Comparison of ENCODE assay signal across 8 mouse cellular contexts in genomic region chr5:125107011-125107651, GRCm38 (mm10).
DNase-seq lines count a peak whose midpoint lies in the region; ATAC-seq and TF ChIP-seq lines count a peak whose summit lies in the region.

No protein-coding gene starts in this region.

- H3K9ac ChIP-seq in midbrain, embryonic 14.5 days (replicated peaks; ENCODE audit: low read length): no peak overlapping the region
- no peak overlapping the region for H3K9ac ChIP-seq in midbrain, embryonic 13.5 days (replicated peaks)
- no peak overlapping the region for H3K9ac ChIP-seq in liver, embryonic 13.5 days

- no peak for TF ChIP-seq POLR2A in embryonic fibroblast, embryonic 13.5 days (IDR thresholded peaks at IDR 0.05; ENCODE audit: low read depth, low read length)

- peaks cover 42% of the 10 kb centered on the region for H3K36me3 ChIP-seq in midbrain, embryonic 14.5 days (ENCODE audit: control insufficient read depth, insufficient read depth, low read length)
- peaks cover 44% of the 10 kb centered on the region for H3K36me3 ChIP-seq in midbrain, embryonic 13.5 days
- peaks cover 45% of the 10 kb centered on the region for H3K36me3 ChIP-seq in liver, embryonic 13.5 days

- H3K27me3 ChIP-seq in midbrain, embryonic 14.5 days (ENCODE audit: control insufficient read depth, insufficient read depth, low read length): no peaks in the 10 kb centered on the region
- H3K27me3 ChIP-seq in midbrain, embryonic 13.5 days: no peaks in the 10 kb centered on the region
- H3K27me3 ChIP-seq in liver, embryonic 13.5 days: no peaks in the 10 kb centered on the region

- peak; percentile 57; the same call in 1 of the 2 replicates for TF ChIP-seq CTCF in embryonic fibroblast, embryonic 13.5 days (IDR thresholded peaks at IDR 0.05; ENCODE audit: borderline replicate concordance, insufficient read depth, low read length)

- H3K9me3 ChIP-seq in midbrain, embryonic 14.5 days (ENCODE audit: control insufficient read depth, low read length): no peaks in the 10 kb centered on the region
- no peaks in the 10 kb centered on the region for H3K9me3 ChIP-seq in midbrain, embryonic 13.5 days
- no peaks in the 10 kb centered on the region for H3K9me3 ChIP-seq in liver, embryonic 13.5 days (replicated peaks)

- no peak overlapping the region for H3K4me2 ChIP-seq in midbrain, embryonic 14.5 days (ENCODE audit: low read length)
- H3K4me2 ChIP-seq in midbrain, embryonic 13.5 days (replicated peaks): no peak overlapping the region
- H3K4me2 ChIP-seq in liver, embryonic 13.5 days: no peak overlapping the region

- H3K4me1 ChIP-seq in midbrain, embryonic 14.5 days (ENCODE audit: control insufficient read depth, insufficient read depth, low read length): peaks cover 38% of the 10 kb centered on the region
- H3K4me1 ChIP-seq in midbrain, embryonic 13.5 days (replicated peaks): peaks cover 59% of the 10 kb centered on the region
- H3K4me1 ChIP-seq in embryonic fibroblast, embryonic 13.5 days (ENCODE audit: control insufficient read depth, insufficient read depth, low read length): peaks cover 16% of the 10 kb centered on the region
- peaks cover 42% of the 10 kb centered on the region for H3K4me1 ChIP-seq in liver, embryonic 13.5 days (replicated peaks)

- ATAC-seq in midbrain, embryonic 14.5 days (ENCODE audit: low FRiP score, low TSS enrichment): no peak
- ATAC-seq in midbrain, embryonic 13.5 days: no peak
- ATAC-seq in liver, embryonic 13.5 days (ENCODE audit: low read depth): no peak

- H3K27ac ChIP-seq in midbrain, embryonic 14.5 days (replicated peaks; ENCODE audit: low read depth, low read length): no peak overlapping the region
- no peak overlapping the region for H3K27ac ChIP-seq in midbrain, embryonic 13.5 days
- H3K27ac ChIP-seq in embryonic fibroblast, embryonic 13.5 days (ENCODE audit: insufficient read depth, low read length): 0 out of 2 replicates have a peak overlapping the region, but pooled peaks have one; percentile 22
- H3K27ac ChIP-seq in liver, embryonic 13.5 days: no peak overlapping the region

- 69% methylated on average over 11 of the region's 11 CpGs for WGBS in midbrain, embryonic 14.5 days
- 68% methylated on average over 11 of the region's 11 CpGs for WGBS in midbrain, embryonic 13.5 days
- WGBS in liver, embryonic 13.5 days (ENCODE audit: insufficient replicate concordance): 53% methylated on average over 11 of the region's 11 CpGs

- no peak overlapping the region for H3K4me3 ChIP-seq in midbrain, embryonic 14.5 days (replicated peaks; ENCODE audit: low read depth, low read length)
- H3K4me3 ChIP-seq in midbrain, embryonic 13.5 days (replicated peaks): no peak overlapping the region
- H3K4me3 ChIP-seq in embryonic fibroblast, embryonic 13.5 days (ENCODE audit: insufficient read depth, low read length): no peak overlapping the region
- H3K4me3 ChIP-seq in liver, embryonic 13.5 days (replicated peaks): no peak overlapping the region

- peak; percentile 72 for DNase-seq in midbrain, embryonic 14.5 days
- peak; percentile 65 to 80 for DNase-seq in adrenal gland, postnatal 36 days
- DNase-seq in kidney, postnatal 10 days: peak; percentile 86
- peak; percentile 9 for DNase-seq in liver, embryonic 13.5 days
- peak; percentile 50 for DNase-seq in ovary, postnatal 36 days (ENCODE audit: low spot score)
- peak; percentile 61 for DNase-seq in urinary bladder, postnatal 14 days (ENCODE audit: low spot score)

Comparison
In these comparisons a context has a peak if more than half of its experiments do, and no peak if none do; other contexts are left out.
1. DNase-seq: peak in every context shown above with its lines; median percentile 86 in kidney, postnatal 10 days; 72 in adrenal gland, postnatal 36 days; 72 in midbrain, embryonic 14.5 days; 61 in urinary bladder, postnatal 14 days; 50 in ovary, postnatal 36 days; 9 in liver, embryonic 13.5 days.